Mouse (Mus musculus): ENCODE results near the gene Disc1. TPM values are rescaled to one million over a fixed set of nuclear protein-coding genes. Genes with fewer than 3 reads are reported as not detected.

Gene Disc1
- polyA plus RNA-seq, 1 experiment from 2014 or later: 0.86 TPM

GRCm38 (mm10) chr8:125301931-125302361 is 248.0 kb downstream of the Disc1 start:
- Histone ChIP-seq H3K4me2 (ENCODE audit: low read depth, low read length) (no peak overlapping the region), H3K9ac (replicated peaks; ENCODE audit: low read length) (no peak overlapping the region), H3K27me3 (ENCODE audit: control insufficient read depth, insufficient read depth, low read length) (no peaks in the 10 kb centered on the region), H3K9me3 (replicated peaks; ENCODE audit: control insufficient read depth, low read length) (no peaks in the 10 kb centered on the region), H3K27ac (replicated peaks; ENCODE audit: low read depth, low read length) (no peak overlapping the region), H3K4me3 (ENCODE audit: low read depth, low read length) (no peak overlapping the region), H3K36me3 (replicated peaks; ENCODE audit: control insufficient read depth, insufficient read depth, low read depth, low read length) (no peaks in the 10 kb centered on the region), H3K4me1 (ENCODE audit: control insufficient read depth, insufficient read depth, low read length) (no peaks in the 10 kb centered on the region)
- WGBS: 78% methylated on average over 8 of the region's 8 CpGs
- ATAC-seq (replicated peaks; ENCODE audit: insufficient number of reproducible peaks, low FRiP score, low TSS enrichment, low read depth) (no peak), DNase-seq (ENCODE audit: low spot score) (no peak)

- DNase-seq (ENCODE audit: low spot score) (no peak), ATAC-seq (replicated peaks; ENCODE audit: insufficient number of reproducible peaks, low FRiP score, low TSS enrichment, low read depth) (no peak)
- Histone ChIP-seq H3K4me1 (ENCODE audit: control insufficient read depth, insufficient read depth, low read length) (no peaks in the 10 kb centered on the region; the same call in 1 of the 2 replicates), H3K4me2 (ENCODE audit: low read depth, low read length) (no peak overlapping the region), H3K9ac (replicated peaks; ENCODE audit: low read length) (no peak overlapping the region), H3K27me3 (ENCODE audit: control insufficient read depth, insufficient read depth, low read length) (no peaks in the 10 kb centered on the region), H3K27ac (replicated peaks; ENCODE audit: low read depth, low read length) (no peak overlapping the region), H3K9me3 (replicated peaks; ENCODE audit: control insufficient read depth, low read length) (no peaks in the 10 kb centered on the region), H3K4me3 (ENCODE audit: low read depth, low read length) (no peak overlapping the region), H3K36me3 (replicated peaks; ENCODE audit: control insufficient read depth, insufficient read depth, low read depth, low read length) (no peaks in the 10 kb centered on the region)
- WGBS: 72% methylated on average over 10 of the region's 10 CpGs
These were observed 252.7 kb downstream of the Disc1 start for GRCm38 (mm10) chr8:125306665-125307064.

- no peak overlapping the region for H3K9ac ChIP-seq (replicated peaks; ENCODE audit: low read length)
- 83% methylated on average over 14 of the region's 14 CpGs for WGBS
- H3K4me3 ChIP-seq (ENCODE audit: low read depth, low read length): no peak overlapping the region
- no peak overlapping the region for H3K4me2 ChIP-seq (ENCODE audit: low read depth, low read length)
- H3K4me1 ChIP-seq (ENCODE audit: control insufficient read depth, insufficient read depth, low read length): no peaks in the 10 kb centered on the region; the same call in 1 of the 2 replicates
- ATAC-seq (replicated peaks; ENCODE audit: insufficient number of reproducible peaks, low FRiP score, low TSS enrichment, low read depth) (no peak), DNase-seq (ENCODE audit: low spot score) (no peak)
- H3K27ac ChIP-seq (replicated peaks; ENCODE audit: low read depth, low read length): no peak overlapping the region
- no peaks in the 10 kb centered on the region for H3K36me3 ChIP-seq (replicated peaks; ENCODE audit: control insufficient read depth, insufficient read depth, low read depth, low read length)
- H3K9me3 ChIP-seq (replicated peaks; ENCODE audit: control insufficient read depth, low read length): no peaks in the 10 kb centered on the region
- H3K27me3 ChIP-seq (ENCODE audit: control insufficient read depth, insufficient read depth, low read length): no peaks in the 10 kb centered on the region
These were observed 256.0 kb downstream of the Disc1 start for GRCm38 (mm10) chr8:125309985-125310384.

Small RNA genes lying within 50 kb of the gene (microRNA-seq; reads per million reads assigned to microRNA genes)
- gene Gm22197 (ENCODE audit: borderline number of aligned reads): not detected

Other genes starting within 250 kb of the Disc1 start
- gene Gnpat, start 191.2 kb upstream of the Disc1 start, polyA plus RNA-seq (2014; fragmentation: Nextera tagmentation; extraction: Ambion mirVana): 117 and 123 TPM in 2 replicates
- 50.9 and 51.9 TPM in 2 replicates for gene 2810004N23Rik, start 191.1 kb upstream of the Disc1 start, polyA plus RNA-seq (2014; fragmentation: Nextera tagmentation; extraction: Ambion mirVana)
- gene Exoc8, start 156.5 kb upstream of the Disc1 start, polyA plus RNA-seq (2014; fragmentation: Nextera tagmentation; extraction: Ambion mirVana): 5.7 and 6.8 TPM in 2 replicates
- 9.4 and 9.8 TPM in 2 replicates for gene Sprtn, start 156.3 kb upstream of the Disc1 start, polyA plus RNA-seq (2014; fragmentation: Nextera tagmentation; extraction: Ambion mirVana)
- 17.3 and 17.8 TPM in 2 replicates for gene Egln1, start 104.9 kb upstream of the Disc1 start, polyA plus RNA-seq (2014; fragmentation: Nextera tagmentation; extraction: Ambion mirVana)
- gene Tsnax, start 41.2 kb upstream of the Disc1 start, polyA plus RNA-seq (2014; fragmentation: Nextera tagmentation; extraction: Ambion mirVana): 158 and 159 TPM in 2 replicates